Mouse (Mus musculus): ENCODE results near the gene Fat3. TPM values are rescaled to one million over a fixed set of nuclear protein-coding genes. Genes with fewer than 3 reads are reported as not detected.

Fat3 gene
- not detected for polyA plus RNA-seq (2012; fragmentation: generic; extraction: Trizol)
- long read RNA-seq, experiment 1: 0 reads
- long read RNA-seq, experiment 2: 0 reads

- no peak within 1 kb of the TSS for H3K4me3 ChIP-seq (ENCODE audit: insufficient read depth, poor library complexity, severe bottlenecking)
- TF ChIP-seq CEBPB (IDR thresholded peaks at IDR 0.05; ENCODE audit: low read depth): no peak
- no peak for TF ChIP-seq CTCF (IDR thresholded peaks at IDR 0.05; ENCODE audit: control insufficient read depth, insufficient read depth, insufficient read length)
- no peak for TF ChIP-seq USF1 (IDR thresholded peaks at IDR 0.05; ENCODE audit: low read depth)
- TF ChIP-seq MYOG (IDR thresholded peaks at IDR 0.05; ENCODE audit: control insufficient read depth, extremely low read depth, insufficient read length): no peak
- TF ChIP-seq FOSL1 (IDR thresholded peaks at IDR 0.05; ENCODE audit: insufficient read depth, low read length, poor library complexity, severe bottlenecking): no peak
- TF ChIP-seq MYOD1 (IDR thresholded peaks at IDR 0.05; ENCODE audit: control insufficient read depth, insufficient read length, low read depth): no peak
- no peak for TF ChIP-seq MAX (IDR thresholded peaks at IDR 0.05)
- H3K79me2 ChIP-seq (ENCODE audit: control insufficient read depth, insufficient read depth): no peaks in the 10 kb centered on the region
- no peaks in the 10 kb centered on the region for H3K79me3 ChIP-seq (ENCODE audit: low read depth)
- peaks cover 3% of the 10 kb centered on the region for H3K27me3 ChIP-seq (ENCODE audit: control insufficient read depth, insufficient read depth, insufficient read length)
- H3ac ChIP-seq (ENCODE audit: control insufficient read depth, insufficient read length, low read depth): no peak within 1 kb of the TSS
- no peaks in the 10 kb centered on the region for H3K36me3 ChIP-seq (ENCODE audit: control insufficient read depth, insufficient read depth)
These were observed at the start of gene Fat3 for GRCm38 (mm10) chr9:16501186-16501711. Fat3 (minus strand) TSS chr9:16501285.

- Histone ChIP-seq H3K4me3 (ENCODE audit: insufficient read depth, poor library complexity, severe bottlenecking) (no peak overlapping the region), H3K36me3 (ENCODE audit: control insufficient read depth, insufficient read depth) (no peaks in the 10 kb centered on the region), H3ac (ENCODE audit: control insufficient read depth, insufficient read length, low read depth) (no peak overlapping the region), H3K27me3 (ENCODE audit: control insufficient read depth, insufficient read depth, insufficient read length) (no peaks in the 10 kb centered on the region), H3K79me3 (ENCODE audit: low read depth) (no peaks in the 10 kb centered on the region), H3K79me2 (ENCODE audit: control insufficient read depth, insufficient read depth) (no peaks in the 10 kb centered on the region)
- TF ChIP-seq CTCF (IDR thresholded peaks at IDR 0.05; ENCODE audit: control insufficient read depth, insufficient read depth, insufficient read length) (no peak), CEBPB (IDR thresholded peaks at IDR 0.05; ENCODE audit: low read depth) (no peak), MAX (IDR thresholded peaks at IDR 0.05) (no peak), MYOD1 (IDR thresholded peaks at IDR 0.05; ENCODE audit: control insufficient read depth, insufficient read length, low read depth) (no peak), MYOG (IDR thresholded peaks at IDR 0.05; ENCODE audit: control insufficient read depth, extremely low read depth, insufficient read length) (no peak), FOSL1 (IDR thresholded peaks at IDR 0.05; ENCODE audit: insufficient read depth, low read length, poor library complexity, severe bottlenecking) (no peak), USF1 (IDR thresholded peaks at IDR 0.05; ENCODE audit: low read depth) (no peak)
These were observed 31.8 kb upstream of the Fat3 start for GRCm38 (mm10) chr9:16532884-16533283.

- Histone ChIP-seq H3K27me3 (ENCODE audit: control insufficient read depth, insufficient read depth, insufficient read length) (no peaks in the 10 kb centered on the region), H3K79me2 (ENCODE audit: control insufficient read depth, insufficient read depth) (no peaks in the 10 kb centered on the region), H3K36me3 (ENCODE audit: control insufficient read depth, insufficient read depth) (no peaks in the 10 kb centered on the region), H3K4me3 (ENCODE audit: insufficient read depth, poor library complexity, severe bottlenecking) (no peak overlapping the region), H3K79me3 (ENCODE audit: low read depth) (no peaks in the 10 kb centered on the region), H3ac (ENCODE audit: control insufficient read depth, insufficient read length, low read depth) (no peak overlapping the region)
- TF ChIP-seq MYOG (IDR thresholded peaks at IDR 0.05; ENCODE audit: control insufficient read depth, extremely low read depth, insufficient read length) (no peak), CTCF (IDR thresholded peaks at IDR 0.05; ENCODE audit: control insufficient read depth, insufficient read depth, insufficient read length) (no peak), MYOD1 (IDR thresholded peaks at IDR 0.05; ENCODE audit: control insufficient read depth, insufficient read length, low read depth) (no peak), FOSL1 (IDR thresholded peaks at IDR 0.05; ENCODE audit: insufficient read depth, low read length, poor library complexity, severe bottlenecking) (no peak), USF1 (IDR thresholded peaks at IDR 0.05; ENCODE audit: low read depth) (no peak), CEBPB (IDR thresholded peaks at IDR 0.05; ENCODE audit: low read depth) (no peak), MAX (IDR thresholded peaks at IDR 0.05) (no peak)
These were observed 16.5 kb upstream of the Fat3 start for GRCm38 (mm10) chr9:16517543-16517942.

- no peaks in the 10 kb centered on the region for H3K79me3 ChIP-seq (ENCODE audit: low read depth)
- no peaks in the 10 kb centered on the region for H3K36me3 ChIP-seq (ENCODE audit: control insufficient read depth, insufficient read depth)
- no peak overlapping the region for H3K4me3 ChIP-seq (ENCODE audit: insufficient read depth, poor library complexity, severe bottlenecking)
- H3K79me2 ChIP-seq (ENCODE audit: control insufficient read depth, insufficient read depth): no peaks in the 10 kb centered on the region
- no peak overlapping the region for H3ac ChIP-seq (ENCODE audit: control insufficient read depth, insufficient read length, low read depth)
- TF ChIP-seq USF1 (IDR thresholded peaks at IDR 0.05; ENCODE audit: low read depth): no peak
- TF ChIP-seq CTCF (IDR thresholded peaks at IDR 0.05; ENCODE audit: control insufficient read depth, insufficient read depth, insufficient read length): no peak
- no peak for TF ChIP-seq CEBPB (IDR thresholded peaks at IDR 0.05; ENCODE audit: low read depth)
- no peaks in the 10 kb centered on the region for H3K27me3 ChIP-seq (ENCODE audit: control insufficient read depth, insufficient read depth, insufficient read length)
These were observed 10.9 kb upstream of the Fat3 start for GRCm38 (mm10) chr9:16512005-16512404.

- peaks cover 3% of the 10 kb centered on the region for H3K27me3 ChIP-seq (ENCODE audit: control insufficient read depth, insufficient read depth, insufficient read length)
- no peak overlapping the region for H3K4me3 ChIP-seq (ENCODE audit: insufficient read depth, poor library complexity, severe bottlenecking)
- no peaks in the 10 kb centered on the region for H3K36me3 ChIP-seq (ENCODE audit: control insufficient read depth, insufficient read depth)
- no peaks in the 10 kb centered on the region for H3K79me3 ChIP-seq (ENCODE audit: low read depth)
- no peaks in the 10 kb centered on the region for H3K79me2 ChIP-seq (ENCODE audit: control insufficient read depth, insufficient read depth)
- no peak overlapping the region for H3ac ChIP-seq (ENCODE audit: control insufficient read depth, insufficient read length, low read depth)
- TF ChIP-seq CEBPB (IDR thresholded peaks at IDR 0.05; ENCODE audit: low read depth) (no peak), CTCF (IDR thresholded peaks at IDR 0.05; ENCODE audit: control insufficient read depth, insufficient read depth, insufficient read length) (no peak), MYOD1 (IDR thresholded peaks at IDR 0.05; ENCODE audit: control insufficient read depth, insufficient read length, low read depth) (no peak), USF1 (IDR thresholded peaks at IDR 0.05; ENCODE audit: low read depth) (no peak)
These were observed 2.7 kb upstream of the Fat3 start for GRCm38 (mm10) chr9:16503776-16504175.

GRCm38 (mm10) chr9:16502673-16503343, 1.7 kb upstream of the Fat3 start:
- Histone ChIP-seq H3K36me3 (ENCODE audit: control insufficient read depth, insufficient read depth) (no peaks in the 10 kb centered on the region), H3K79me2 (ENCODE audit: control insufficient read depth, insufficient read depth) (no peaks in the 10 kb centered on the region), H3K79me3 (ENCODE audit: low read depth) (no peaks in the 10 kb centered on the region), H3K27me3 (ENCODE audit: control insufficient read depth, insufficient read depth, insufficient read length) (peaks cover 3% of the 10 kb centered on the region), H3ac (ENCODE audit: control insufficient read depth, insufficient read length, low read depth) (no peak overlapping the region), H3K4me3 (ENCODE audit: insufficient read depth, poor library complexity, severe bottlenecking) (no peak overlapping the region)
- no peak for TF ChIP-seq MYOD1 (IDR thresholded peaks at IDR 0.05; ENCODE audit: control insufficient read depth, insufficient read length, low read depth)
- TF ChIP-seq MYOG (IDR thresholded peaks at IDR 0.05; ENCODE audit: control insufficient read depth, extremely low read depth, insufficient read length): no peak
- no peak for TF ChIP-seq USF1 (IDR thresholded peaks at IDR 0.05; ENCODE audit: low read depth)

Measured in C2C12 (cell line).